Mouse (Mus musculus) kidney, embryonic 14.5 days (tissue): ENCODE results near the gene Hist1h2ah. TPM values are rescaled to one million over a fixed set of nuclear protein-coding genes. Genes with fewer than 3 reads are reported as not detected.
A peak's percentile ranks its signal among the peaks of the same experiment; 100 is the strongest.

Experiments used
- ATAC-seq: fragments of 200-750 bp; cut with Nextera tagmentation; 2 replicates; pipeline ENCODE4 v1.8.0; 2017; ENCODE audit warnings: moderate number of reproducible peaks, mild to moderate bottlenecking, moderate TSS enrichment, moderate library complexity; ENCODE audit not compliant: low FRiP score, low TSS enrichment
- H3K27ac ChIP-seq: fragments of 300-500 bp; sonication (generic); 2 replicates; pipeline ENCODE4 v1.5.1; 2014; ENCODE audit warnings: low read depth, mild to moderate bottlenecking, low read length, moderate library complexity, mixed read lengths
- H3K27me3 ChIP-seq: fragments of 300-500 bp; sonication (generic); 2 replicates; pipeline ENCODE4 v1.6.1; 2014; ENCODE audit warnings: mild to moderate bottlenecking, low read length; ENCODE audit not compliant: control insufficient read depth, insufficient read depth
- H3K36me3 ChIP-seq: fragments of 300-500 bp; sonication (generic); 2 replicates; pipeline ENCODE4 v1.6.1; 2014; ENCODE audit warnings: low read length, mixed read lengths; ENCODE audit not compliant: control insufficient read depth, insufficient read depth
- H3K4me1 ChIP-seq: fragments of 300-500 bp; sonication (generic); 2 replicates; pipeline ENCODE4 v1.6.1; 2014; ENCODE audit warnings: low read length, mixed read lengths; ENCODE audit not compliant: control insufficient read depth, insufficient read depth
- H3K4me2 ChIP-seq: fragments of 300-500 bp; sonication (generic); replicated peaks from 2 replicates; pipeline ENCODE4 v1.6.1; 2014; ENCODE audit warnings: low read depth, mild to moderate bottlenecking, low read length
- H3K4me3 ChIP-seq: fragments of 300-500 bp; sonication (generic); 2 replicates; pipeline ENCODE4 v1.5.1; 2014; ENCODE audit warnings: mild to moderate bottlenecking, low read length
- H3K9ac ChIP-seq: fragments of 300-500 bp; sonication (generic); 2 replicates; pipeline ENCODE4 v1.6.1; 2014; ENCODE audit warnings: low read depth, mild to moderate bottlenecking, low read length, moderate library complexity
- H3K9me3 ChIP-seq: fragments of 300-500 bp; sonication (generic); 2 replicates; pipeline ENCODE4 v1.6.1; 2016; ENCODE audit warnings: low read length; ENCODE audit not compliant: control insufficient read depth
- WGBS: fragments of 180-500 bp; shearing (Covaris S2); extraction: QIAGEN DNeasy Blood & Tissue Kit; methylation state at CpG from one replicate; pipeline ENCODE4 v1.1.7; 2014; 5-methylcytosine and 5-hydroxymethylcytosine counted together
- polyA plus RNA-seq: library from polyadenylated mRNA; unstranded; fragments of >200 nt; fragmentation: Nextera tagmentation; extraction: Ambion mirVana; gene quantifications from 2 replicates; pipeline ENCODE4 v1.2.1, GENCODE M21; 2014

Hist1h2ah gene
- polyA plus RNA-seq, 1 experiment from 2014 or later = 14.9 TPM

- Histone ChIP-seq H3K27ac (no peak overlapping the region), H3K27me3 (no peaks in the 10 kb centered on the region), H3K4me1 (no peaks in the 10 kb centered on the region), H3K36me3 (no peaks in the 10 kb centered on the region), H3K9ac (no peak overlapping the region), H3K4me2 (no peak overlapping the region), H3K9me3 (no peaks in the 10 kb centered on the region), H3K4me3 (no peak overlapping the region)
- ATAC-seq = no peak
- 18% methylated on average over 4 of the region's 4 CpGs for WGBS
These were observed 4.9 kb downstream of the Hist1h2ah start for GRCm38 (mm10) chr13:22030493-22030892.

GRCm38 (mm10) chr13:22029928-22030327 is 5.4 kb downstream of the Hist1h2ah start:
- no peaks in the 10 kb centered on the region for H3K9me3 ChIP-seq
- H3K4me3 ChIP-seq = no peak overlapping the region
- no peaks in the 10 kb centered on the region for H3K36me3 ChIP-seq
- no peaks in the 10 kb centered on the region for H3K4me1 ChIP-seq
- 35% methylated on average over 8 of the region's 8 CpGs for WGBS
- no peak overlapping the region for H3K27ac ChIP-seq
- no peak overlapping the region for H3K9ac ChIP-seq
- no peak overlapping the region for H3K4me2 ChIP-seq
- H3K27me3 ChIP-seq = no peaks in the 10 kb centered on the region
- ATAC-seq = no peak

GRCm38 (mm10) chr13:22028673-22029460 is 6.5 kb downstream of the Hist1h2ah start:
- Histone ChIP-seq H3K9ac (peak overlapping the region; percentile 68), H3K27me3 (no peaks in the 10 kb centered on the region), H3K4me1 (no peaks in the 10 kb centered on the region), H3K9me3 (no peaks in the 10 kb centered on the region), H3K4me2 (peak overlapping the region; percentile 52), H3K36me3 (no peaks in the 10 kb centered on the region), H3K4me3 (peak overlapping the region; percentile 60), H3K27ac (peak overlapping the region; percentile 79)
- 1% methylated on average over 40 of the region's 40 CpGs for WGBS
- peak; percentile 78 for ATAC-seq

- H3K9me3 ChIP-seq = no peaks in the 10 kb centered on the region
- H3K27ac ChIP-seq = no peak overlapping the region
- under 1% methylated on average over 35 of the region's 35 CpGs for WGBS
These were observed 9.0 kb downstream of the Hist1h2ah start for GRCm38 (mm10) chr13:22026058-22027031.

GRCm38 (mm10) chr13:22022241-22022640 is 13.1 kb downstream of the Hist1h2ah start:
- Histone ChIP-seq H3K4me3 (peak overlapping the region; percentile 43), H3K27ac (no peak overlapping the region), H3K9ac (no peak overlapping the region), H3K36me3 (no peaks in the 10 kb centered on the region), H3K27me3 (peaks cover 16% of the 10 kb centered on the region), H3K4me1 (no peaks in the 10 kb centered on the region), H3K9me3 (no peaks in the 10 kb centered on the region), H3K4me2 (peak overlapping the region; percentile 77)
- ATAC-seq = peak; percentile 80
- under 1% methylated on average over 9 of the region's 9 CpGs for WGBS

More at GRCm38 (mm10) chr13:22026058-22027031, 9.0 kb downstream of the Hist1h2ah start:
- no peaks in the 10 kb centered on the region for H3K36me3 ChIP-seq
- 0 out of 2 replicates have a peak, but pooled peaks have one; percentile 33 for ATAC-seq
- H3K4me3 ChIP-seq = peak overlapping the region; percentile 52
- H3K4me2 ChIP-seq = peak overlapping the region; percentile 69
- H3K4me1 ChIP-seq = no peaks in the 10 kb centered on the region
- H3K9ac ChIP-seq = peak overlapping the region; percentile 58
- no peaks in the 10 kb centered on the region for H3K27me3 ChIP-seq

GRCm38 (mm10) chr13:22021581-22021980 is 13.8 kb downstream of the Hist1h2ah start:
- WGBS = under 1% methylated on average over 11 of the region's 11 CpGs
- Histone ChIP-seq H3K27ac (no peak overlapping the region), H3K4me2 (peak overlapping the region; percentile 77), H3K27me3 (peaks cover 16% of the 10 kb centered on the region), H3K9me3 (no peaks in the 10 kb centered on the region), H3K4me3 (peak overlapping the region; percentile 43), H3K36me3 (no peaks in the 10 kb centered on the region), H3K4me1 (no peaks in the 10 kb centered on the region), H3K9ac (peak overlapping the region; percentile 35; the same call in 1 of the 2 replicates)
- peak; percentile 36; the same call in 1 of the 2 replicates for ATAC-seq

GRCm38 (mm10) chr13:22020901-22021339 is 14.4 kb downstream of the Hist1h2ah start:
- WGBS = under 1% methylated on average over 8 of the region's 8 CpGs
- peak overlapping the region; percentile 77 for H3K4me2 ChIP-seq
- peak overlapping the region; percentile 43 for H3K4me3 ChIP-seq
- no peaks in the 10 kb centered on the region for H3K4me1 ChIP-seq
- peak; percentile 67; the same call in 1 of the 2 replicates for ATAC-seq
- H3K36me3 ChIP-seq = no peaks in the 10 kb centered on the region
- no peaks in the 10 kb centered on the region for H3K9me3 ChIP-seq
- no peak overlapping the region; the same call in 1 of the 2 replicates for H3K9ac ChIP-seq
- no peak overlapping the region for H3K27ac ChIP-seq
- H3K27me3 ChIP-seq = peaks cover 20% of the 10 kb centered on the region

GRCm38 (mm10) chr13:22019934-22020835 is 15.2 kb downstream of the Hist1h2ah start:
- Histone ChIP-seq H3K27ac (no peak overlapping the region), H3K9me3 (no peaks in the 10 kb centered on the region), H3K4me3 (peak overlapping the region; percentile 43), H3K27me3 (peaks cover 24% of the 10 kb centered on the region), H3K4me1 (no peaks in the 10 kb centered on the region), H3K4me2 (peak overlapping the region; percentile 77), H3K9ac (peak overlapping the region; percentile 40; the same call in 1 of the 2 replicates), H3K36me3 (no peaks in the 10 kb centered on the region)
- no peak for ATAC-seq
- under 1% methylated on average over 44 of the region's 44 CpGs for WGBS
